Mouse (Mus musculus) liver, embryonic 15.5 days (tissue): Measurements from ENCODE around the gene Osm. TPM values are rescaled to one million over a fixed set of nuclear protein-coding genes. Genes with fewer than 3 reads are reported as not detected.
A peak's percentile ranks its signal among the peaks of the same experiment; 100 is the strongest.

ENCODE experiments used
- ATAC-seq: fragments of 200-750 bp; cut with Nextera tagmentation; 2 replicates; pipeline ENCODE4 v1.8.0; 2017; ENCODE audit warnings: moderate number of reproducible peaks, mild to moderate bottlenecking, moderate library complexity; ENCODE audit not compliant: insufficient read depth
- H3K27ac ChIP-seq: fragments of 300-500 bp; sonication (generic); replicated peaks from 2 replicates; pipeline ENCODE4 v1.5.1; 2015; ENCODE audit warnings: mild to moderate bottlenecking, inconsistent platforms
- H3K27me3 ChIP-seq: fragments of 300-500 bp; sonication (generic); 2 replicates; pipeline ENCODE4 v1.6.1; 2015; ENCODE audit warnings: mild to moderate bottlenecking, inconsistent platforms
- H3K36me3 ChIP-seq: fragments of 300-500 bp; sonication (generic); replicated peaks from 2 replicates; pipeline ENCODE4 v1.6.1; 2015; ENCODE audit warnings: moderate library complexity, mild to moderate bottlenecking, inconsistent platforms
- H3K4me1 ChIP-seq: fragments of 300-500 bp; sonication (generic); replicated peaks from 2 replicates; pipeline ENCODE4 v1.6.1; 2015; ENCODE audit warnings: inconsistent platforms
- H3K4me2 ChIP-seq: fragments of 300-500 bp; sonication (generic); 2 replicates; pipeline ENCODE4 v1.6.1; 2015; ENCODE audit warnings: moderate library complexity, mild to moderate bottlenecking, inconsistent platforms
- H3K4me3 ChIP-seq: fragments of 300-500 bp; sonication (generic); replicated peaks from 2 replicates; pipeline ENCODE4 v1.5.1; 2015; ENCODE audit warnings: mild to moderate bottlenecking, inconsistent platforms
- H3K9ac ChIP-seq: fragments of 300-500 bp; sonication (generic); 2 replicates; pipeline ENCODE4 v1.6.1; 2015; ENCODE audit warnings: moderate library complexity, mild to moderate bottlenecking, inconsistent platforms
- H3K9me3 ChIP-seq: fragments of 300-500 bp; sonication (generic); replicated peaks from 2 replicates; pipeline ENCODE4 v1.6.1; 2016; ENCODE audit warnings: inconsistent platforms
- WGBS: fragments of 180-500 bp; shearing (Covaris S2); methylation state at CpG from one replicate; pipeline ENCODE4 v1.1.7; 2015; ENCODE audit warnings: mixed read lengths; ENCODE audit not compliant: insufficient replicate concordance; 5-methylcytosine and 5-hydroxymethylcytosine counted together
- polyA plus RNA-seq: library from polyadenylated mRNA; unstranded; fragments of >200 nt; fragmentation: Nextera tagmentation; extraction: Ambion mirVana; gene quantifications from 2 replicates; pipeline ENCODE4 v1.2.1, GENCODE M21; 2015

The Osm gene
- 0.50 TPM in 2 replicates for polyA plus RNA-seq

- peaks cover 5% of the 10 kb centered on the region; the same call in 1 of the 2 replicates for H3K36me3 ChIP-seq
- peak within 1 kb of the TSS; percentile 62 for H3K4me2 ChIP-seq
- H3K27ac ChIP-seq: peak within 1 kb of the TSS; percentile 61
- no peaks in the 10 kb centered on the region for H3K27me3 ChIP-seq
- peak within 1 kb of the TSS; percentile 27; the same call in 1 of the 2 replicates for H3K9ac ChIP-seq
- ATAC-seq: peak; percentile 61
- H3K4me3 ChIP-seq: peak within 1 kb of the TSS; percentile 38
- WGBS: 46% methylated on average over 16 of the region's 16 CpGs
- H3K4me1 ChIP-seq: peaks cover 54% of the 10 kb centered on the region
- no peaks in the 10 kb centered on the region for H3K9me3 ChIP-seq
Measured at GRCm38 (mm10) chr11:4235665-4236545, at the start of gene Osm. Osm (plus strand) TSS chr11:4236420.

- peak within 1 kb of the TSS; percentile 98 for H3K4me2 ChIP-seq
- H3K4me1 ChIP-seq: peaks cover 38% of the 10 kb centered on the region
- H3K27ac ChIP-seq: peak within 1 kb of the TSS; percentile 72
- peak within 1 kb of the TSS; percentile 86 for H3K4me3 ChIP-seq
- H3K9ac ChIP-seq: peak within 1 kb of the TSS; percentile 93
- peak; percentile 99 for ATAC-seq
- H3K27me3 ChIP-seq: no peaks in the 10 kb centered on the region
- peaks cover 16% of the 10 kb centered on the region for H3K36me3 ChIP-seq
- no peaks in the 10 kb centered on the region for H3K9me3 ChIP-seq
- under 1% methylated on average over 71 of the region's 71 CpGs for WGBS
Measured at GRCm38 (mm10) chr11:4186486-4187317, 49.5 kb upstream of the Osm start, which contains the start of gene Tbc1d10a. Tbc1d10a (plus strand) TSS chr11:4186789.

GRCm38 (mm10) chr11:4187318-4187700, 48.9 kb upstream of the Osm start:
- Histone ChIP-seq H3K9ac (peak overlapping the region; percentile 93), H3K4me3 (peak overlapping the region; percentile 86), H3K4me1 (peaks cover 38% of the 10 kb centered on the region), H3K27me3 (no peaks in the 10 kb centered on the region), H3K9me3 (no peaks in the 10 kb centered on the region), H3K27ac (no peak overlapping the region), H3K4me2 (peak overlapping the region; percentile 98), H3K36me3 (peaks cover 10% of the 10 kb centered on the region)
- ATAC-seq: no peak
- 24% methylated on average over 9 of the region's 9 CpGs for WGBS

GRCm38 (mm10) chr11:4189182-4189581, 47.0 kb upstream of the Osm start:
- Histone ChIP-seq H3K9ac (no peak overlapping the region), H3K9me3 (no peaks in the 10 kb centered on the region), H3K4me2 (no peak overlapping the region), H3K4me1 (peaks cover 38% of the 10 kb centered on the region), H3K27ac (no peak overlapping the region), H3K4me3 (no peak overlapping the region), H3K27me3 (no peaks in the 10 kb centered on the region), H3K36me3 (no peaks in the 10 kb centered on the region)
- ATAC-seq: no peak
- 62% methylated on average over 6 of the region's 6 CpGs for WGBS

GRCm38 (mm10) chr11:4190677-4191076, 45.5 kb upstream of the Osm start:
- H3K9ac ChIP-seq: no peak overlapping the region
- H3K4me2 ChIP-seq: no peak overlapping the region
- no peak for ATAC-seq
- H3K36me3 ChIP-seq: no peaks in the 10 kb centered on the region
- no peak overlapping the region for H3K27ac ChIP-seq
- no peak overlapping the region for H3K4me3 ChIP-seq
- peaks cover 38% of the 10 kb centered on the region for H3K4me1 ChIP-seq
- H3K27me3 ChIP-seq: no peaks in the 10 kb centered on the region
- WGBS: 74% methylated on average over 3 of the region's 3 CpGs
- H3K9me3 ChIP-seq: no peaks in the 10 kb centered on the region

- no peaks in the 10 kb centered on the region for H3K27me3 ChIP-seq
- ATAC-seq: no peak
- H3K4me1 ChIP-seq: peaks cover 25% of the 10 kb centered on the region
- H3K36me3 ChIP-seq: no peaks in the 10 kb centered on the region
- WGBS: 73% methylated on average over 3 of the region's 3 CpGs
- no peak overlapping the region for H3K27ac ChIP-seq
- no peak overlapping the region for H3K4me2 ChIP-seq
- H3K4me3 ChIP-seq: no peak overlapping the region
- no peak overlapping the region for H3K9ac ChIP-seq
- H3K9me3 ChIP-seq: no peaks in the 10 kb centered on the region
Measured at GRCm38 (mm10) chr11:4192757-4193156, 43.5 kb upstream of the Osm start.

GRCm38 (mm10) chr11:4193420-4193819, 42.8 kb upstream of the Osm start:
- Histone ChIP-seq H3K4me3 (no peak overlapping the region), H3K27ac (no peak overlapping the region), H3K9ac (no peak overlapping the region), H3K36me3 (no peaks in the 10 kb centered on the region), H3K4me2 (no peak overlapping the region), H3K9me3 (no peaks in the 10 kb centered on the region), H3K27me3 (no peaks in the 10 kb centered on the region), H3K4me1 (peaks cover 19% of the 10 kb centered on the region)
- ATAC-seq: no peak

- 38% methylated on average over 3 of the region's 3 CpGs for WGBS
- H3K27ac ChIP-seq: no peak overlapping the region
- H3K27me3 ChIP-seq: no peaks in the 10 kb centered on the region
- H3K4me1 ChIP-seq: peaks cover 9% of the 10 kb centered on the region
- ATAC-seq: no peak
- no peak overlapping the region for H3K4me3 ChIP-seq
- no peak overlapping the region for H3K4me2 ChIP-seq
- H3K9me3 ChIP-seq: no peaks in the 10 kb centered on the region
- H3K9ac ChIP-seq: no peak overlapping the region
- H3K36me3 ChIP-seq: no peaks in the 10 kb centered on the region
Measured at GRCm38 (mm10) chr11:4195597-4196031, 40.6 kb upstream of the Osm start.

- Histone ChIP-seq H3K9ac (no peak overlapping the region), H3K36me3 (no peaks in the 10 kb centered on the region), H3K27me3 (no peaks in the 10 kb centered on the region), H3K4me3 (no peak overlapping the region), H3K27ac (no peak overlapping the region), H3K4me1 (no peaks in the 10 kb centered on the region), H3K9me3 (no peaks in the 10 kb centered on the region), H3K4me2 (no peak overlapping the region)
- WGBS: 70% methylated on average over 8 of the region's 8 CpGs
- ATAC-seq: no peak
Measured at GRCm38 (mm10) chr11:4196636-4197035, 39.6 kb upstream of the Osm start.

GRCm38 (mm10) chr11:4197691-4198090, 38.5 kb upstream of the Osm start:
- no peak overlapping the region for H3K4me3 ChIP-seq
- no peak overlapping the region for H3K9ac ChIP-seq
- no peaks in the 10 kb centered on the region; the same call in 1 of the 2 replicates for H3K4me1 ChIP-seq
- H3K9me3 ChIP-seq: no peaks in the 10 kb centered on the region
- WGBS: 72% methylated on average over 1 of the region's 1 CpGs
- ATAC-seq: no peak
- H3K4me2 ChIP-seq: no peak overlapping the region
- no peaks in the 10 kb centered on the region for H3K36me3 ChIP-seq
- no peak overlapping the region for H3K27ac ChIP-seq
- no peaks in the 10 kb centered on the region for H3K27me3 ChIP-seq
